Mouse (Mus musculus) CH12.LX (cell line): ENCODE results near the gene Fam210b.

Experiments used
- CHD2 ChIP-seq: IDR thresholded peaks from 2 replicates; pipeline ENCODE4 v1.6.1; 2011; ENCODE audit warnings: low read length, improper control_type of control experiment
- CTCF ChIP-seq, 2 experiments: IDR thresholded peaks in 1 of 2; conservative IDR thresholded peaks in 1 of 2; 2 replicates each; pipeline ENCODE4 v1.5.1; 2011 to 2012; ENCODE audit warnings: low read depth in 2 of 2, low read length in 2 of 2, improper control_type of control experiment in 1 of 2, inconsistent platforms in 1 of 2, mild to moderate bottlenecking in 1 of 2, moderate library complexity in 1 of 2
- GABPA ChIP-seq: IDR thresholded peaks from 2 replicates; pipeline ENCODE4 v1.6.1; 2012; ENCODE audit warnings: low read depth, low read length, improper control_type of control experiment, inconsistent platforms; ENCODE audit not compliant: insufficient replicate concordance
- KAT2A ChIP-seq: IDR thresholded peaks from 2 replicates; pipeline ENCODE4 v1.6.1; 2012; ENCODE audit warnings: low read length, improper control_type of control experiment, inconsistent platforms; ENCODE audit not compliant: insufficient replicate concordance
- POLR2A ChIP-seq: IDR thresholded peaks from 2 replicates; pipeline ENCODE4 v1.6.1; 2011; ENCODE audit warnings: low read depth, mild to moderate bottlenecking, improper control_type of control experiment, low read length
- RCOR1 ChIP-seq: conservative IDR thresholded peaks from 2 replicates; pipeline ENCODE4 v1.6.1; 2012; ENCODE audit warnings: low read depth, mild to moderate bottlenecking, inconsistent platforms, low read length, improper control_type of control experiment
- TCF12 ChIP-seq: IDR thresholded peaks from 2 replicates; pipeline ENCODE4 v1.6.1; 2014; ENCODE audit warnings: low read depth, mild to moderate bottlenecking, inconsistent platforms, low read length, improper control_type of control experiment
- ZC3H11A ChIP-seq: IDR thresholded peaks from 2 replicates; pipeline ENCODE4 v1.6.1; 2012; ENCODE audit warnings: low read depth, mild to moderate bottlenecking, inconsistent platforms, low read length, improper control_type of control experiment
- ZKSCAN1 ChIP-seq: IDR thresholded peaks from 2 replicates; pipeline ENCODE4 v1.6.1; 2012; ENCODE audit warnings: low read depth, inconsistent platforms, low read length, improper control_type of control experiment, borderline replicate concordance

- TF ChIP-seq RCOR1 (no peak), CTCF (conservative IDR thresholded peaks at IDR 0.05 in 1 of 2, IDR thresholded peaks at IDR 0.05 in 1 of 2; ENCODE audit: low read depth in 2 of 2, low read length in 2 of 2) (no peak), KAT2A (no peak), TCF12 (no peak), POLR2A (no peak), GABPA (no peak), ZKSCAN1 (no peak), CHD2 (no peak), ZC3H11A (no peak)
Measured at GRCm38 (mm10) chr2:172371258-172371657, 25.9 kb downstream of the Fam210b start.
